Mouse (Mus musculus): ENCODE data around the gene Dixdc1.

The Dixdc1 gene

GRCm38 (mm10) chr9:50745806-50746205 is 6.5 kb upstream of the Dixdc1 start:
- no peak for DNase-seq (ENCODE audit: low spot score)

- DNase-seq (ENCODE audit: low spot score) = no peak
Measured at GRCm38 (mm10) chr9:50742744-50743143, 3.4 kb upstream of the Dixdc1 start.

- no peak for DNase-seq (ENCODE audit: low spot score)
Measured at GRCm38 (mm10) chr9:50742261-50742660, 2.9 kb upstream of the Dixdc1 start.

- DNase-seq (ENCODE audit: low spot score) = no peak
Measured at GRCm38 (mm10) chr9:50740867-50741784, 1.8 kb upstream of the Dixdc1 start.

- no peak for DNase-seq (ENCODE audit: low spot score)
Measured at GRCm38 (mm10) chr9:50734989-50735388, 4.3 kb downstream of the Dixdc1 start.

- no peak for DNase-seq (ENCODE audit: low spot score)
Measured at GRCm38 (mm10) chr9:50732560-50732959, 6.8 kb downstream of the Dixdc1 start.

- no peak for DNase-seq (ENCODE audit: low spot score)
Measured at GRCm38 (mm10) chr9:50729600-50729999, 9.7 kb downstream of the Dixdc1 start.

GRCm38 (mm10) chr9:50727925-50728651 is 11.2 kb downstream of the Dixdc1 start:
- DNase-seq (ENCODE audit: low spot score) = no peak

GRCm38 (mm10) chr9:50727171-50727924 is 12.0 kb downstream of the Dixdc1 start:
- DNase-seq (ENCODE audit: low spot score) = no peak

- no peak for DNase-seq (ENCODE audit: low spot score)
Measured at GRCm38 (mm10) chr9:50725921-50726590, 13.3 kb downstream of the Dixdc1 start.

GRCm38 (mm10) chr9:50724661-50725330 is 14.5 kb downstream of the Dixdc1 start:
- no peak for DNase-seq (ENCODE audit: low spot score)

GRCm38 (mm10) chr9:50724147-50724546 is 15.2 kb downstream of the Dixdc1 start:
- no peak for DNase-seq (ENCODE audit: low spot score)

GRCm38 (mm10) chr9:50723406-50723805 is 15.9 kb downstream of the Dixdc1 start:
- no peak for DNase-seq (ENCODE audit: low spot score)

GRCm38 (mm10) chr9:50722451-50722911 is 16.8 kb downstream of the Dixdc1 start:
- no peak for DNase-seq (ENCODE audit: low spot score)

- no peak for DNase-seq (ENCODE audit: low spot score)
Measured at GRCm38 (mm10) chr9:50721061-50721460, 18.3 kb downstream of the Dixdc1 start.

- DNase-seq (ENCODE audit: low spot score) = no peak
Measured at GRCm38 (mm10) chr9:50718878-50719277, 20.4 kb downstream of the Dixdc1 start.

GRCm38 (mm10) chr9:50714188-50714587 is 25.1 kb downstream of the Dixdc1 start:
- no peak for DNase-seq (ENCODE audit: low spot score)

- no peak for DNase-seq (ENCODE audit: low spot score)
Measured at GRCm38 (mm10) chr9:50711337-50711736, 28.0 kb downstream of the Dixdc1 start.

GRCm38 (mm10) chr9:50709108-50709507 is 30.2 kb downstream of the Dixdc1 start:
- no peak for DNase-seq (ENCODE audit: low spot score)

GRCm38 (mm10) chr9:50704907-50705306 is 34.4 kb downstream of the Dixdc1 start:
- no peak for DNase-seq (ENCODE audit: low spot score)

Data from spleen, adult 12 weeks (tissue).